Mouse (Mus musculus): ENCODE measurements around the gene Ina. TPM values are rescaled to one million over a fixed set of nuclear protein-coding genes. Genes with fewer than 3 reads are reported as not detected.

Gene Ina
- polyA plus RNA-seq, 1 experiment: 0.30 TPM

DNA sequence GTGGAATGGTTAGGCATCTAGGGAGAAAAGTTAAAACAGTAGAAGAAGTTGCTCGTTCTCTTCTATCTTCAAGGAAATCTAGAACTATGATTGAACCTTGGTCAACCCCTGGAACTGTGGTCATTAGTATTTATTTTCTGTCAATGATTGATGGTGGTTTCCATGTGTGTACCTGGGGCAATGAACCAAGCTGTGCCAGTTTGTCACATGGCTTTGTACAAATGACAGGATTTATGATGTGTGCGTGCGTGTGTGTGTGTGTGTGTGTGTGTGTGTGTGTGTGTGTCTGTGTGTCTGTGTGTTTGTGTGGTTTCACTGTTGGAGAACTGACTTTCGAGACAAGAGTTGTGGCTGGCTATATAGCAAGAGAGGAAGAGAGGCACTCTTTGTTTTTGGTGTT lies 39.0 kb downstream of the Ina start:
- H3K27me3 ChIP-seq (ENCODE audit: control insufficient read depth, insufficient read depth, low read length): no peaks in the 10 kb centered on the region
- no peaks in the 10 kb centered on the region for H3K36me3 ChIP-seq (ENCODE audit: control insufficient read depth, insufficient read depth, low read length)
- no peak for TF ChIP-seq POLR2A (IDR thresholded peaks at IDR 0.05; ENCODE audit: control insufficient read depth, extremely low read depth, insufficient read depth, low read length, poor library complexity)
- no peak for TF ChIP-seq CTCF (IDR thresholded peaks at IDR 0.05; ENCODE audit: borderline replicate concordance, control insufficient read depth, extremely low read depth, insufficient read depth, low read length, poor library complexity)
- no peak for DNase-seq
- H3K4me1 ChIP-seq (replicated peaks; ENCODE audit: control insufficient read depth, insufficient read depth, low read length): peaks cover 6% of the 10 kb centered on the region
- 81% methylated on average over 4 of the region's 4 CpGs for WGBS
- no peak overlapping the region for H3K4me3 ChIP-seq (ENCODE audit: control insufficient read depth, insufficient read depth, low read length)
- no peak overlapping the region for H3K27ac ChIP-seq (ENCODE audit: control insufficient read depth, insufficient read depth, low read length)

- DNase-seq: no peak
- Histone ChIP-seq H3K4me3 (ENCODE audit: control insufficient read depth, insufficient read depth, low read length) (no peak overlapping the region), H3K4me1 (replicated peaks; ENCODE audit: control insufficient read depth, insufficient read depth, low read length) (no peaks in the 10 kb centered on the region), H3K36me3 (ENCODE audit: control insufficient read depth, insufficient read depth, low read length) (no peaks in the 10 kb centered on the region), H3K27me3 (ENCODE audit: control insufficient read depth, insufficient read depth, low read length) (no peaks in the 10 kb centered on the region; the same call in 1 of the 2 replicates), H3K27ac (ENCODE audit: control insufficient read depth, insufficient read depth, low read length) (no peak overlapping the region)
- no peak for TF ChIP-seq CTCF (IDR thresholded peaks at IDR 0.05; ENCODE audit: borderline replicate concordance, control insufficient read depth, extremely low read depth, insufficient read depth, low read length, poor library complexity)
- no peak for TF ChIP-seq POLR2A (IDR thresholded peaks at IDR 0.05; ENCODE audit: control insufficient read depth, extremely low read depth, insufficient read depth, low read length, poor library complexity)
- 80% methylated on average over 1 of the region's 1 CpGs for WGBS
Measured at GRCm38 (mm10) chr19:47057684-47058083, 43.2 kb downstream of the Ina start.

DNA sequence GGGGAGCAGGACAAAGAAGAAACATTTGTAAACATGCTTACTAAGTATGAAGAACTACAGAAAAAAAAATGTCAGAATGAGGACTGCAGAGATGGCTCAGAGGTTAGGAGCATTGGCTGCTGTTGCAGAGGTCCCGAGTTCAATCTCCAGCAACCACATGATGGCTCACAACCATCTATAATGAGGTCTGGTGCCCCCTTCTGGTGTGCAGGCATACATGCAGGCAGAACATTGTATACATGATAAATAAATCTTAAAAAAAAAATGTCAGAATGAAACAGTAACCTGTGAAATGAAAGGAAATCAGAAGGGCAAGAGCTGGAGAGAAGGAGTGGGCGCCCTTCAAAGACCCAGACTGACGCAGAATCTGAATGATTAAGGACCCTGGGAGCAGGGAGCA lies 51.4 kb downstream of the Ina start:
- no peak for DNase-seq
- H3K4me3 ChIP-seq (ENCODE audit: control insufficient read depth, insufficient read depth, low read length): no peak overlapping the region
- TF ChIP-seq POLR2A (IDR thresholded peaks at IDR 0.05; ENCODE audit: control insufficient read depth, extremely low read depth, insufficient read depth, low read length, poor library complexity) (no peak), CTCF (IDR thresholded peaks at IDR 0.05; ENCODE audit: borderline replicate concordance, control insufficient read depth, extremely low read depth, insufficient read depth, low read length, poor library complexity) (no peak)
- H3K36me3 ChIP-seq (ENCODE audit: control insufficient read depth, insufficient read depth, low read length): peaks cover 2% of the 10 kb centered on the region; the same call in 1 of the 2 replicates
- WGBS: 93% methylated on average over 3 of the region's 3 CpGs
- H3K4me1 ChIP-seq (replicated peaks; ENCODE audit: control insufficient read depth, insufficient read depth, low read length): peaks cover 4% of the 10 kb centered on the region
- H3K27ac ChIP-seq (ENCODE audit: control insufficient read depth, insufficient read depth, low read length): no peak overlapping the region
- H3K27me3 ChIP-seq (ENCODE audit: control insufficient read depth, insufficient read depth, low read length): no peaks in the 10 kb centered on the region; the same call in 1 of the 2 replicates

GRCm38 (mm10) chr19:47067096-47067882 lies 52.8 kb downstream of the Ina start, which contains the start of gene Taf5:
Taf5 (plus strand) TSS chr19:47067746.
- DNase-seq: peak; percentile 99
- H3K27ac ChIP-seq (ENCODE audit: control insufficient read depth, insufficient read depth, low read length): peak within 1 kb of the TSS; percentile 54
- peaks cover 4% of the 10 kb centered on the region for H3K4me1 ChIP-seq (replicated peaks; ENCODE audit: control insufficient read depth, insufficient read depth, low read length)

GRCm38 (mm10) chr19:47067924-47068611 lies 53.6 kb downstream of the Ina start:
- under 1% methylated on average over 72 of the region's 72 CpGs for WGBS
- peaks cover 4% of the 10 kb centered on the region for H3K4me1 ChIP-seq (replicated peaks; ENCODE audit: control insufficient read depth, insufficient read depth, low read length)
- peak; percentile 88 for DNase-seq

More at GRCm38 (mm10) chr19:47067096-47067882, 52.8 kb downstream of the Ina start, which contains the start of gene Taf5:
- WGBS: 9% methylated on average over 49 of the region's 49 CpGs
- TF ChIP-seq CTCF (IDR thresholded peaks at IDR 0.05; ENCODE audit: borderline replicate concordance, control insufficient read depth, extremely low read depth, insufficient read depth, low read length, poor library complexity) (peak; percentile 56; the same call in 1 of the 2 replicates), POLR2A (IDR thresholded peaks at IDR 0.05; ENCODE audit: control insufficient read depth, extremely low read depth, insufficient read depth, low read length, poor library complexity) (peak; percentile 98)
- H3K4me3 ChIP-seq (ENCODE audit: control insufficient read depth, insufficient read depth, low read length): peak within 1 kb of the TSS; percentile 70
- H3K36me3 ChIP-seq (ENCODE audit: control insufficient read depth, insufficient read depth, low read length): peaks cover 8% of the 10 kb centered on the region; the same call in 1 of the 2 replicates
- no peaks in the 10 kb centered on the region for H3K27me3 ChIP-seq (ENCODE audit: control insufficient read depth, insufficient read depth, low read length)

More at GRCm38 (mm10) chr19:47067924-47068611, 53.6 kb downstream of the Ina start:
- Histone ChIP-seq H3K27me3 (ENCODE audit: control insufficient read depth, insufficient read depth, low read length) (no peaks in the 10 kb centered on the region), H3K4me3 (ENCODE audit: control insufficient read depth, insufficient read depth, low read length) (peak overlapping the region; percentile 70), H3K36me3 (ENCODE audit: control insufficient read depth, insufficient read depth, low read length) (peaks cover 15% of the 10 kb centered on the region; the same call in 1 of the 2 replicates), H3K27ac (ENCODE audit: control insufficient read depth, insufficient read depth, low read length) (peak overlapping the region; percentile 16)
- 0 out of 2 replicates have a peak, but pooled peaks have one; percentile 44 for TF ChIP-seq POLR2A (IDR thresholded peaks at IDR 0.05; ENCODE audit: control insufficient read depth, extremely low read depth, insufficient read depth, low read length, poor library complexity)
- 0 out of 2 replicates have a peak, but pooled peaks have one; percentile 34 for TF ChIP-seq CTCF (IDR thresholded peaks at IDR 0.05; ENCODE audit: borderline replicate concordance, control insufficient read depth, extremely low read depth, insufficient read depth, low read length, poor library complexity)

Other genes with a start within 250 kb of the Ina start
- gene Nt5c2, start 455 bp downstream of the Ina start, polyA plus RNA-seq (2012; rRNA removed): 32.8 and 32.9 TPM in 2 replicates
- gene Pcgf6, start 36.2 kb downstream of the Ina start, polyA plus RNA-seq (2012; rRNA removed): 13.9 and 19.2 TPM in 2 replicates
- 6.7 and 8.4 TPM in 2 replicates for gene Taf5, start 53.0 kb downstream of the Ina start, polyA plus RNA-seq (2012; rRNA removed)
- 75.6 and 114 TPM in 2 replicates for gene Usmg5, start 75.9 kb downstream of the Ina start, polyA plus RNA-seq (2012; rRNA removed)
- 11.5 and 13.2 TPM in 2 replicates for gene Pdcd11, start 76.1 kb downstream of the Ina start, polyA plus RNA-seq (2012; rRNA removed)
- 16.3 and 17.2 TPM in 2 replicates for gene Calhm2, start 123.6 kb downstream of the Ina start, polyA plus RNA-seq (2012; rRNA removed)
- gene Calhm1, start 129.6 kb downstream of the Ina start, polyA plus RNA-seq (2012; rRNA removed): 0.13 TPM in 1 of 2 replicates, not detected in the other
- 0.45 and 1.1 TPM in 2 replicates for gene Calhm3, start 143.1 kb downstream of the Ina start, polyA plus RNA-seq (2012; rRNA removed)
- 1.6 and 2.0 TPM in 2 replicates for gene Neurl1a, start 164.1 kb downstream of the Ina start, polyA plus RNA-seq (2012; rRNA removed)